Mouse (Mus musculus) testis, adult 2 months (tissue): ENCODE data around the gene Brap. TPM values are rescaled to one million over a fixed set of nuclear protein-coding genes. Genes with fewer than 3 reads are reported as not detected.

ENCODE experiments used
- H3K27ac ChIP-seq: fragments of 200-500 bp; 2 replicates; pipeline ENCODE4 v1.5.1; 2012; ENCODE audit warnings: low read depth, low read length; ENCODE audit not compliant: control insufficient read depth, insufficient read depth
- H3K27me3 ChIP-seq: fragments of 200-500 bp; 2 replicates; pipeline ENCODE4 v1.6.1; 2012; ENCODE audit warnings: mild to moderate bottlenecking, low read length, moderate library complexity; ENCODE audit not compliant: control insufficient read depth, insufficient read depth
- H3K36me3 ChIP-seq: fragments of 200-500 bp; 2 replicates; pipeline ENCODE4 v1.6.1; 2012; ENCODE audit warnings: mild to moderate bottlenecking, low read length; ENCODE audit not compliant: control insufficient read depth, insufficient read depth
- H3K4me1 ChIP-seq: fragments of 200-500 bp; 2 replicates; pipeline ENCODE4 v1.6.1; 2012; ENCODE audit warnings: low read length; ENCODE audit not compliant: control insufficient read depth, insufficient read depth
- H3K4me3 ChIP-seq: fragments of 200-500 bp; 2 replicates; pipeline ENCODE4 v1.5.1; 2012; ENCODE audit warnings: low read depth, mild to moderate bottlenecking, low read length, moderate library complexity, mixed read lengths; ENCODE audit not compliant: control insufficient read depth
- CTCF ChIP-seq: fragments of 200-500 bp; IDR thresholded peaks from 2 replicates; pipeline ENCODE4 v1.5.1; 2012; ENCODE audit warnings: low read depth, mild to moderate bottlenecking, inconsistent platforms, low read length, moderate library complexity; ENCODE audit not compliant: control insufficient read depth, insufficient read depth, insufficient replicate concordance
- POLR2A ChIP-seq: fragments of 200-500 bp; IDR thresholded peaks from 2 replicates; pipeline ENCODE4 v1.6.1; 2012; ENCODE audit warnings: low read depth, mild to moderate bottlenecking, inconsistent platforms, low read length, moderate library complexity; ENCODE audit not compliant: control insufficient read depth
- polyA plus RNA-seq: library from polyadenylated mRNA; depleted of rRNA; stranded (reverse); fragments of >200 nt; gene quantifications from 2 replicates; pipeline ENCODE4 v1.2.3, GENCODE M21; 2012

The Brap gene
- polyA plus RNA-seq, 1 experiment, result 116 TPM

GRCm38 (mm10) chr5:121699891-121700290, 39.5 kb downstream of the Brap start:
- peaks cover 8% of the 10 kb centered on the region for H3K4me1 ChIP-seq
- H3K4me3 ChIP-seq, result no peak overlapping the region
- no peak for TF ChIP-seq POLR2A
- no peak for TF ChIP-seq CTCF
- H3K27me3 ChIP-seq, result no peaks in the 10 kb centered on the region
- H3K36me3 ChIP-seq, result no peaks in the 10 kb centered on the region
- H3K27ac ChIP-seq, result peak overlapping the region; percentile 43

GRCm38 (mm10) chr5:121700496-121700895, 40.1 kb downstream of the Brap start:
- Histone ChIP-seq H3K4me1 (peaks cover 10% of the 10 kb centered on the region), H3K27me3 (no peaks in the 10 kb centered on the region), H3K27ac (peak overlapping the region; percentile 43; the same call in 1 of the 2 replicates), H3K4me3 (no peak overlapping the region), H3K36me3 (no peaks in the 10 kb centered on the region)
- no peak for TF ChIP-seq CTCF
- no peak for TF ChIP-seq POLR2A

GRCm38 (mm10) chr5:121701111-121701769, 40.9 kb downstream of the Brap start:
- no peaks in the 10 kb centered on the region for H3K27me3 ChIP-seq
- H3K4me1 ChIP-seq, result peaks cover 10% of the 10 kb centered on the region
- H3K4me3 ChIP-seq, result no peak overlapping the region
- no peaks in the 10 kb centered on the region for H3K36me3 ChIP-seq
- TF ChIP-seq POLR2A (no peak), CTCF (no peak)
- H3K27ac ChIP-seq, result no peak overlapping the region

DNA sequence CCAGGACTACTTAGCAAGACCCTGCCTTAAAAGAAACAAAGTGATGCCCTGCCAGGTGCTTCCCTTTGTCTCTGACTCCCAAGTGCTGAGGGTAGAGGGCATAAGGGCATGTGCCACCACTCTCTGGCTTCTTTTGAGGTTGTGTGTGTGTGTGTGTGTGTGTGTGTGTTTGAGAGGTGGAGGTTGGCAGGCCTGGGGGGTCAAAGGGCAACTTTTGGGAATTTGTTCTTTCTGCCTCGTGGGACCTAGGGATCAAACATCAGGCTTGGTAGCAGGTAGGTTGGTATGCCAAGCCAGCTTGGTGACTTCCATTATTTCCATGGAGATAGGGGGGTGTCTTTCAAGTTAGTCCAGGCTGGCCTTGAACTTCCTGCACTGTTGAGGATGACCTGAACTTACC, 43.0 kb downstream of the Brap start:
- TF ChIP-seq CTCF (no peak), POLR2A (no peak)
- Histone ChIP-seq H3K36me3 (no peaks in the 10 kb centered on the region), H3K27me3 (no peaks in the 10 kb centered on the region), H3K27ac (no peak overlapping the region), H3K4me1 (peaks cover 10% of the 10 kb centered on the region), H3K4me3 (no peak overlapping the region)

DNA sequence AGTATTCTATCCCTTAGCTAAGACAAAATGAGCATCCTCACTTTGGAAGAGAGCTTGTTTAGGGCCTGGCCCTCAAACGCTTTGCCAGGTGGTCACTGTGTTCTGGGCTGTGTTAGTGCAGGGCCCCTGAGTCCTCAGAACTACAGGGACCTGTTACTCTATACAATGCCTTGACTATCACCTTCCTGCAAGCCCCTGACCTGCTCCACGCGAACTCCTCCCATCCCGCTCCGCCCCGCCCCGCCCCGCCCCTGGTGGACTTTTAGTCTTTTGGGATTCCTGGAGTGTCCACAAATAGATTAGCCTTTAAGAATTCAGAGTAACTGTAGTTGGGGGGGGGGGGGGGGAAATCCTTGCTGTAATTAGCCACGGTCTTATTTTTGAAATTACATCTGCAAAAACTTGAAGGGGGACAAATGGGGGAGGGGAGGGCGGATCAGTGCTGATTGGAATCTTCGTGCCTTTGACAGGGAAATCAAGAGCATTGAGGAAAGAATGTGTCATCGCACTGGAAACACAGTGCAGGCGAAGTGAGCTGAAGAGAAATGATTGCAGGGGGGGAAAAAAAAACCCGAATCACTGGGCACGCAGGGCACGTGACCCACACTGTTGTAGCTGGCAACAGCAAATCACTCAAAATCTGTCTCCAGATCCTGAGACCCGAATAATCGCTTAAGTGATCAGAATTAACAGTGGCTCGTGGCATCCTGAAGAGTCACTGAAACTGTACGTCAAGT, 44.3 kb downstream of the Brap start:
- no peak for TF ChIP-seq CTCF
- no peak for TF ChIP-seq POLR2A
- H3K27me3 ChIP-seq, result no peaks in the 10 kb centered on the region
- no peaks in the 10 kb centered on the region for H3K36me3 ChIP-seq
- peaks cover 10% of the 10 kb centered on the region for H3K4me1 ChIP-seq
- no peak overlapping the region for H3K4me3 ChIP-seq
- H3K27ac ChIP-seq, result no peak overlapping the region

- H3K4me1 ChIP-seq, result peaks cover 4% of the 10 kb centered on the region
- peak overlapping the region; percentile 67 for H3K4me3 ChIP-seq
- no peaks in the 10 kb centered on the region for H3K36me3 ChIP-seq
- H3K27me3 ChIP-seq, result no peaks in the 10 kb centered on the region
- no peak overlapping the region for H3K27ac ChIP-seq
- no peak for TF ChIP-seq CTCF
- no peak for TF ChIP-seq POLR2A
Measured at GRCm38 (mm10) chr5:121710402-121710801, 50.0 kb downstream of the Brap start.

DNA sequence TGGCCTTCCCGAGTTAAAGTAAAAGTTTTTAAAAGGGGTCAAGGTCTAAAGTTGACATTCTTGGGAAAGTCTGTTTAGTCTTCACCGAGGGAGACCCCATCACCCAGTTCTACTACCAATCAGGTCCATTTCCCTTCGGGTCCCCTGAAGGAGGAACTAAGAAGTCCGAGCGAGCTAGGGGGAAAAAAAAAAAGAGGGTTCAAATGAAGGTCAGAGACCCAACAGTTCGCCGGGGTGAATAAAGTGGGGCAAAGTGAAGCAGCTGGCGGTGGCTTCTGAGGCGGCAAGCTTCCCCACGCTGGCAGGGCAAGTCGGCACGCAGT, 50.4 kb downstream of the Brap start:
- peaks cover 5% of the 10 kb centered on the region for H3K4me1 ChIP-seq
- H3K36me3 ChIP-seq, result no peaks in the 10 kb centered on the region
- H3K4me3 ChIP-seq, result peak overlapping the region; percentile 88
- no peaks in the 10 kb centered on the region for H3K27me3 ChIP-seq
- TF ChIP-seq POLR2A (no peak), CTCF (no peak)
- peak overlapping the region; percentile 64 for H3K27ac ChIP-seq

GRCm38 (mm10) chr5:121711174-121711927, 51.0 kb downstream of the Brap start, which contains the start of gene Atxn2:
Gene Atxn2, plus strand, starts transcription at chr5:121711337.
- Histone ChIP-seq H3K4me3 (peak within 1 kb of the TSS; percentile 88), H3K27ac (peak within 1 kb of the TSS; percentile 97), H3K36me3 (no peaks in the 10 kb centered on the region), H3K4me1 (peaks cover 8% of the 10 kb centered on the region), H3K27me3 (no peaks in the 10 kb centered on the region)
- peak; percentile 77 for TF ChIP-seq POLR2A
- no peak for TF ChIP-seq CTCF
